Mouse (Mus musculus) embryo, embryonic 10 days (tissue): ENCODE measurements around the gene Robo1.

ENCODE experiments used
- DNase-seq: peaks from one replicate; pipeline ENCODE4 v3.0.0-alpha.2; 2015; ENCODE audit warnings: low spot score

Robo1 gene

GRCm38 (mm10) chr16:72307537-72308330, at the start of gene Robo1:
Robo1 (plus strand) TSS chr16:72308306.
- no peak for DNase-seq

GRCm38 (mm10) chr16:72267839-72268238, 40.3 kb upstream of the Robo1 start:
- DNase-seq: no peak

- no peak for DNase-seq
Measured at GRCm38 (mm10) chr16:72276390-72277074, 31.6 kb upstream of the Robo1 start.

- no peak for DNase-seq
Measured at GRCm38 (mm10) chr16:72308331-72308668, 194 bp downstream of the Robo1 start.

- DNase-seq: peak; percentile 41
Measured at GRCm38 (mm10) chr16:72327321-72327720, 19.2 kb downstream of the Robo1 start.

- no peak for DNase-seq
Measured at GRCm38 (mm10) chr16:72328579-72328978, 20.5 kb downstream of the Robo1 start.

GRCm38 (mm10) chr16:72337757-72338156, 29.7 kb downstream of the Robo1 start:
- DNase-seq: no peak

- DNase-seq: no peak
Measured at GRCm38 (mm10) chr16:72350422-72350821, 42.3 kb downstream of the Robo1 start.

GRCm38 (mm10) chr16:72356515-72357357, 48.6 kb downstream of the Robo1 start:
- peak; percentile 67 for DNase-seq

- DNase-seq: no peak
Measured at GRCm38 (mm10) chr16:72376896-72377295, 68.8 kb downstream of the Robo1 start.

- no peak for DNase-seq
Measured at GRCm38 (mm10) chr16:72381819-72382218, 73.7 kb downstream of the Robo1 start.

- DNase-seq: no peak
Measured at GRCm38 (mm10) chr16:72383566-72383965, 75.5 kb downstream of the Robo1 start.

- DNase-seq: peak; percentile 4
Measured at GRCm38 (mm10) chr16:72393512-72393911, 85.4 kb downstream of the Robo1 start.

- DNase-seq: no peak
Measured at GRCm38 (mm10) chr16:72398811-72399210, 90.7 kb downstream of the Robo1 start.

- peak; percentile 43 for DNase-seq
Measured at GRCm38 (mm10) chr16:72402381-72402780, 94.3 kb downstream of the Robo1 start.

GRCm38 (mm10) chr16:72409820-72410219, 101.7 kb downstream of the Robo1 start:
- DNase-seq: no peak

GRCm38 (mm10) chr16:72411669-72412270, 103.7 kb downstream of the Robo1 start:
- peak; percentile 6 for DNase-seq

- DNase-seq: peak; percentile 36
Measured at GRCm38 (mm10) chr16:72412879-72413278, 104.8 kb downstream of the Robo1 start.

GRCm38 (mm10) chr16:72419328-72420066, 111.4 kb downstream of the Robo1 start:
- no peak for DNase-seq

GRCm38 (mm10) chr16:72422426-72422825, 114.3 kb downstream of the Robo1 start:
- no peak for DNase-seq

- peak; percentile 36 for DNase-seq
Measured at GRCm38 (mm10) chr16:72434396-72434795, 126.3 kb downstream of the Robo1 start.
